Mouse (Mus musculus): ENCODE measurements around the gene Ptgis. TPM values are rescaled to one million over a fixed set of nuclear protein-coding genes. Genes with fewer than 3 reads are reported as not detected.
A peak's percentile ranks its signal among the peaks of the same experiment; 100 is the strongest.

The Ptgis gene
- polyA plus RNA-seq (2015; fragmentation: Nextera tagmentation; extraction: Ambion mirVana) = 18.2 and 20.2 TPM in 2 replicates

GRCm38 (mm10) chr2:167240008-167240964 is at the start of gene Ptgis:
Ptgis (minus strand) TSS chr2:167240604.
- Histone ChIP-seq H3K4me2 (peak within 1 kb of the TSS; percentile 81), H3K9ac (peak within 1 kb of the TSS; percentile 58), H3K9me3 (no peaks in the 10 kb centered on the region), H3K27me3 (replicated peaks) (peaks cover 9% of the 10 kb centered on the region; the same call in 1 of the 2 replicates), H3K27ac (peak within 1 kb of the TSS; percentile 75), H3K36me3 (no peaks in the 10 kb centered on the region), H3K4me3 (replicated peaks) (peak within 1 kb of the TSS; percentile 52), H3K4me1 (peaks cover 13% of the 10 kb centered on the region)
- 2% methylated on average over 44 of the region's 45 CpGs for WGBS
- ATAC-seq (ENCODE audit: insufficient read depth, low FRiP score, low read depth) = peak; percentile 56

- WGBS = 88% methylated on average over 13 of the region's 13 CpGs
- Histone ChIP-seq H3K4me1 (no peaks in the 10 kb centered on the region), H3K9me3 (no peaks in the 10 kb centered on the region), H3K4me3 (replicated peaks) (no peak overlapping the region), H3K36me3 (no peaks in the 10 kb centered on the region), H3K27me3 (replicated peaks) (no peaks in the 10 kb centered on the region), H3K9ac (no peak overlapping the region), H3K4me2 (no peak overlapping the region), H3K27ac (no peak overlapping the region)
- ATAC-seq (ENCODE audit: insufficient read depth, low FRiP score, low read depth) = no peak
These were observed 41.1 kb upstream of the Ptgis start for GRCm38 (mm10) chr2:167281461-167281860.

GRCm38 (mm10) chr2:167280986-167281310 is 40.5 kb upstream of the Ptgis start:
- H3K4me3 ChIP-seq (replicated peaks) = no peak overlapping the region
- H3K27ac ChIP-seq = no peak overlapping the region
- no peak overlapping the region for H3K9ac ChIP-seq
- H3K4me1 ChIP-seq = no peaks in the 10 kb centered on the region
- no peaks in the 10 kb centered on the region for H3K9me3 ChIP-seq
- no peak for ATAC-seq (ENCODE audit: insufficient read depth, low FRiP score, low read depth)
- no peak overlapping the region for H3K4me2 ChIP-seq
- no peaks in the 10 kb centered on the region for H3K27me3 ChIP-seq (replicated peaks)
- WGBS = 91% methylated on average over 4 of the region's 4 CpGs
- no peaks in the 10 kb centered on the region for H3K36me3 ChIP-seq

- 0 out of 2 replicates have a peak, but pooled peaks have one; percentile 47 for ATAC-seq (ENCODE audit: insufficient read depth, low FRiP score, low read depth)
- WGBS = 43% methylated on average over 26 of the region's 26 CpGs
- Histone ChIP-seq H3K4me2 (no peak overlapping the region), H3K4me1 (no peaks in the 10 kb centered on the region), H3K9me3 (no peaks in the 10 kb centered on the region), H3K36me3 (no peaks in the 10 kb centered on the region), H3K27ac (no peak overlapping the region), H3K4me3 (replicated peaks) (no peak overlapping the region), H3K9ac (no peak overlapping the region), H3K27me3 (replicated peaks) (no peaks in the 10 kb centered on the region)
These were observed 39.9 kb upstream of the Ptgis start for GRCm38 (mm10) chr2:167280090-167280985.

GRCm38 (mm10) chr2:167278751-167279526 is 38.5 kb upstream of the Ptgis start:
- Histone ChIP-seq H3K9me3 (no peaks in the 10 kb centered on the region), H3K27me3 (replicated peaks) (no peaks in the 10 kb centered on the region), H3K4me1 (no peaks in the 10 kb centered on the region), H3K9ac (no peak overlapping the region), H3K4me3 (replicated peaks) (no peak overlapping the region), H3K4me2 (no peak overlapping the region), H3K27ac (no peak overlapping the region), H3K36me3 (no peaks in the 10 kb centered on the region)
- ATAC-seq (ENCODE audit: insufficient read depth, low FRiP score, low read depth) = peak; percentile 33; the same call in 1 of the 2 replicates
- 55% methylated on average over 17 of the region's 17 CpGs for WGBS

- Histone ChIP-seq H3K9me3 (no peaks in the 10 kb centered on the region), H3K4me1 (no peaks in the 10 kb centered on the region), H3K36me3 (no peaks in the 10 kb centered on the region), H3K9ac (no peak overlapping the region), H3K4me3 (replicated peaks) (no peak overlapping the region), H3K27me3 (replicated peaks) (no peaks in the 10 kb centered on the region), H3K27ac (no peak overlapping the region), H3K4me2 (no peak overlapping the region)
- ATAC-seq (ENCODE audit: insufficient read depth, low FRiP score, low read depth) = no peak
- 76% methylated on average over 7 of the region's 7 CpGs for WGBS
These were observed 37.6 kb upstream of the Ptgis start for GRCm38 (mm10) chr2:167278011-167278410.

- Histone ChIP-seq H3K9me3 (no peaks in the 10 kb centered on the region), H3K27me3 (replicated peaks) (no peaks in the 10 kb centered on the region), H3K4me2 (no peak overlapping the region), H3K9ac (no peak overlapping the region), H3K36me3 (no peaks in the 10 kb centered on the region), H3K4me3 (replicated peaks) (no peak overlapping the region), H3K4me1 (no peaks in the 10 kb centered on the region), H3K27ac (no peak overlapping the region)
- WGBS = 78% methylated on average over 13 of the region's 13 CpGs
- no peak for ATAC-seq (ENCODE audit: insufficient read depth, low FRiP score, low read depth)
These were observed 36.6 kb upstream of the Ptgis start for GRCm38 (mm10) chr2:167277026-167277425.

GRCm38 (mm10) chr2:167275856-167276255 is 35.5 kb upstream of the Ptgis start:
- WGBS = 86% methylated on average over 10 of the region's 10 CpGs
- Histone ChIP-seq H3K9me3 (no peaks in the 10 kb centered on the region), H3K9ac (no peak overlapping the region), H3K36me3 (no peaks in the 10 kb centered on the region), H3K27me3 (replicated peaks) (no peaks in the 10 kb centered on the region), H3K4me3 (replicated peaks) (no peak overlapping the region), H3K27ac (no peak overlapping the region), H3K4me2 (no peak overlapping the region), H3K4me1 (no peaks in the 10 kb centered on the region)
- ATAC-seq (ENCODE audit: insufficient read depth, low FRiP score, low read depth) = no peak

- Histone ChIP-seq H3K4me3 (replicated peaks) (no peak overlapping the region), H3K9ac (no peak overlapping the region), H3K27ac (no peak overlapping the region), H3K9me3 (no peaks in the 10 kb centered on the region), H3K4me2 (no peak overlapping the region), H3K36me3 (no peaks in the 10 kb centered on the region), H3K27me3 (replicated peaks) (no peaks in the 10 kb centered on the region), H3K4me1 (no peaks in the 10 kb centered on the region)
- WGBS = 58% methylated on average over 10 of the region's 10 CpGs
- ATAC-seq (ENCODE audit: insufficient read depth, low FRiP score, low read depth) = no peak
These were observed 34.5 kb upstream of the Ptgis start for GRCm38 (mm10) chr2:167274713-167275465.

- Histone ChIP-seq H3K4me1 (no peaks in the 10 kb centered on the region), H3K4me3 (replicated peaks) (no peak overlapping the region), H3K36me3 (no peaks in the 10 kb centered on the region), H3K9me3 (no peaks in the 10 kb centered on the region), H3K4me2 (no peak overlapping the region), H3K9ac (no peak overlapping the region), H3K27me3 (replicated peaks) (no peaks in the 10 kb centered on the region), H3K27ac (no peak overlapping the region)
- 75% methylated on average over 13 of the region's 13 CpGs for WGBS
- ATAC-seq (ENCODE audit: insufficient read depth, low FRiP score, low read depth) = no peak
These were observed 32.9 kb upstream of the Ptgis start for GRCm38 (mm10) chr2:167273206-167273740.

- no peak overlapping the region for H3K9ac ChIP-seq
- no peaks in the 10 kb centered on the region for H3K9me3 ChIP-seq
- WGBS = 87% methylated on average over 3 of the region's 3 CpGs
- ATAC-seq (ENCODE audit: insufficient read depth, low FRiP score, low read depth) = no peak
- H3K36me3 ChIP-seq = no peaks in the 10 kb centered on the region
- H3K4me3 ChIP-seq (replicated peaks) = no peak overlapping the region
- H3K4me2 ChIP-seq = no peak overlapping the region
- H3K27ac ChIP-seq = no peak overlapping the region
- no peaks in the 10 kb centered on the region for H3K27me3 ChIP-seq (replicated peaks)
- H3K4me1 ChIP-seq = no peaks in the 10 kb centered on the region
These were observed 32.3 kb upstream of the Ptgis start for GRCm38 (mm10) chr2:167272706-167273105.
